ENCODE assay signal across 8 mouse cellular contexts in genomic region chr4:98924071-98924905, GRCm38 (mm10). TPM values are rescaled to one million over a fixed set of nuclear protein-coding genes. Genes with fewer than 3 reads are reported as not detected.
A peak's percentile ranks its signal among the peaks of the same experiment; 100 is the strongest.
DNase-seq lines count a peak whose midpoint lies in the region; ATAC-seq and TF ChIP-seq lines count a peak whose summit lies in the region.

No protein-coding gene starts in this region.

- whole genome bisulfite sequencing in embryonic facial prominence, embryonic 10.5 days: under 1% methylated on average over 64 of the region's 66 CpGs
- under 1% methylated on average over 42 of the region's 66 CpGs for WGBS in hindbrain, embryonic 14.5 days
- WGBS in liver, embryonic 14.5 days (ENCODE audit: insufficient replicate concordance): under 1% methylated on average over 60 of the region's 66 CpGs

- H3K9me3 ChIP-seq in embryonic facial prominence, embryonic 10.5 days: no peaks in the 10 kb centered on the region
- H3K9me3 ChIP-seq in hindbrain, embryonic 14.5 days (ENCODE audit: control insufficient read depth, low read length): no peaks in the 10 kb centered on the region
- H3K9me3 ChIP-seq in liver, embryonic 14.5 days (ENCODE audit: control insufficient read depth, low read length): no peaks in the 10 kb centered on the region

- H3K4me2 ChIP-seq in hindbrain, embryonic 14.5 days (replicated peaks): peak overlapping the region; percentile 71
- peak overlapping the region; percentile 91 for H3K4me2 ChIP-seq in liver, embryonic 14.5 days (ENCODE audit: low read depth)

- H3K27me3 ChIP-seq in embryonic facial prominence, embryonic 10.5 days (replicated peaks; ENCODE audit: low read depth, poor library complexity, severe bottlenecking): no peaks in the 10 kb centered on the region
- no peaks in the 10 kb centered on the region for H3K27me3 ChIP-seq in hindbrain, embryonic 14.5 days (ENCODE audit: control insufficient read depth, insufficient read depth, low read length)
- no peaks in the 10 kb centered on the region for H3K27me3 ChIP-seq in liver, embryonic 14.5 days (ENCODE audit: control insufficient read depth, insufficient read depth, low read length)

- H3K4me1 ChIP-seq in embryonic facial prominence, embryonic 10.5 days: peaks cover 17% of the 10 kb centered on the region
- H3K4me1 ChIP-seq in hindbrain, embryonic 14.5 days (replicated peaks; ENCODE audit: control insufficient read depth, insufficient read depth, low read length): peaks cover 19% of the 10 kb centered on the region
- peaks cover 6 to 10% of the 10 kb centered on the region in 2 experiments; a peak in 3 of 4 replicates for H3K4me1 ChIP-seq in liver, embryonic 14.5 days (replicated peaks; ENCODE audit: control insufficient read depth in 2 of 2, insufficient read depth in 2 of 2, low read length in 1 of 2)

- ATAC-seq in hindbrain, embryonic 14.5 days (ENCODE audit: low FRiP score): peak; percentile 12; the same call in 1 of the 2 replicates
- peak; percentile 6 for ATAC-seq in liver, embryonic 14.5 days (ENCODE audit: insufficient read depth)

- DNase-seq in left cerebral cortex, adult 11 months (ENCODE audit: low spot score): peak; percentile 19
- no peak for DNase-seq in left cerebral cortex, postnatal 36 days (ENCODE audit: low spot score in 2 of 2)
- DNase-seq in ZHBTc4 (ENCODE audit: low read depth, low spot score): peak; percentile 51
- DNase-seq in embryonic facial prominence, embryonic 10.5 days (ENCODE audit: low spot score): peak; percentile 28
- DNase-seq in hindbrain, embryonic 14.5 days (ENCODE audit: low spot score): no peak
- DNase-seq in liver, embryonic 14.5 days (ENCODE audit: low read depth in 3 of 3, low spot score in 3 of 3): peak in 1 of 3 experiments; percentile 23
- peak; percentile 11 for DNase-seq in skeletal muscle tissue, adult 2 months (ENCODE audit: low read depth, low spot score)
- DNase-seq in ovary, postnatal 14 days (ENCODE audit: low spot score): no peak

- H3K9ac ChIP-seq in hindbrain, embryonic 14.5 days: peak overlapping the region; percentile 80
- H3K9ac ChIP-seq in liver, embryonic 14.5 days (replicated peaks): peak overlapping the region; percentile 85

- intact Hi-C loops in left cerebral cortex, postnatal 36 days (cut with DNase I): loop anchor here (5.0 kb wide), 1 partner anchor 268 kb away; the partner anchor contains the start of gene Atg4c

- H3K36me3 ChIP-seq in embryonic facial prominence, embryonic 10.5 days (replicated peaks): peaks cover 22% of the 10 kb centered on the region
- H3K36me3 ChIP-seq in hindbrain, embryonic 14.5 days (replicated peaks; ENCODE audit: control insufficient read depth, insufficient read depth): peaks cover 8% of the 10 kb centered on the region; the same call in 1 of the 2 replicates
- peaks cover 8% of the 10 kb centered on the region for H3K36me3 ChIP-seq in liver, embryonic 14.5 days (replicated peaks; ENCODE audit: control insufficient read depth, insufficient read depth, low read depth)

- TF ChIP-seq EP300 in liver, embryonic 14.5 days (IDR thresholded peaks at IDR 0.05; ENCODE audit: low read depth): no peak

- peak overlapping the region; percentile 95 for H3K4me3 ChIP-seq in embryonic facial prominence, embryonic 10.5 days
- H3K4me3 ChIP-seq in hindbrain, embryonic 14.5 days (replicated peaks; ENCODE audit: low read length): peak overlapping the region; percentile 80
- peak overlapping the region; percentile 88 to 95 for H3K4me3 ChIP-seq in liver, embryonic 14.5 days (ENCODE audit: insufficient read depth in 1 of 2, low read depth in 2 of 2, low read length in 2 of 2)

- TF ChIP-seq CTCF in liver, embryonic 14.5 days (IDR thresholded peaks at IDR 0.05; ENCODE audit: low read depth): no peak

- H3K27ac ChIP-seq in embryonic facial prominence, embryonic 10.5 days (replicated peaks): peak overlapping the region; percentile 99
- peak overlapping the region; percentile 95 for H3K27ac ChIP-seq in hindbrain, embryonic 14.5 days
- peak overlapping the region; percentile 92 for H3K27ac ChIP-seq in liver, embryonic 14.5 days

RNA-seq across cellular contexts. Expression of gene Usp1, which starts 0.7 kb away (rescaled TPM):
- total RNA-seq in left cerebral cortex, postnatal 36 days (2021): 10 to 100 TPM; 18.4 to 24.5 TPM
- 98.8 and 102 TPM in 2 replicates for polyA plus RNA-seq in embryonic facial prominence, embryonic 10.5 days (2016; fragmentation: Nextera tagmentation; extraction: Ambion mirVana)
- polyA plus RNA-seq in hindbrain, embryonic 14.5 days (2014; fragmentation: Nextera tagmentation; extraction: Ambion mirVana): 36.1 and 39.4 TPM in 2 replicates
- polyA plus RNA-seq in liver, embryonic 14.5 days (2012; rRNA removed): 25.0 and 29.6 TPM in 2 replicates
- polyA plus RNA-seq in liver, embryonic 14.5 days (2014; fragmentation: Nextera tagmentation; extraction: Ambion mirVana): 73.6 and 88.4 TPM in 2 replicates

Comparison
In these comparisons a context has a peak if more than half of its experiments do, and no peak if none do; other contexts are left out.
1. DNase-seq: peak in left cerebral cortex, adult 11 months (single experiment), ZHBTc4 (single experiment), embryonic facial prominence, embryonic 10.5 days (single experiment) and skeletal muscle tissue, adult 2 months (single experiment); none in left cerebral cortex, postnatal 36 days (0 of 2), hindbrain, embryonic 14.5 days (single experiment) and ovary, postnatal 14 days (single experiment).
2. Peak in every context shown above with its lines, with median percentiles within 50 percentile points of each other: H3K27ac ChIP-seq and H3K4me3 ChIP-seq.